19 mouse cellular contexts compared by ENCODE assay signal in genomic region chr4:82863316-82863715, GRCm38 (mm10). TPM values are rescaled to one million over a fixed set of nuclear protein-coding genes. Genes with fewer than 3 reads are reported as not detected.
DNase-seq lines count a peak whose midpoint lies in the region; ATAC-seq lines count a peak whose summit lies in the region.
"Had no signal": no experiment of that assay in that cellular context is flagged by ENCODE, and none has a peak within 500 bp of the region (broad histone marks: within the 10 kb centered on the region; RNA-seq: fewer than 3 reads in every experiment).

No protein-coding gene starts in this region.

- H3K4me1 ChIP-seq in kidney, embryonic 16.5 days (ENCODE audit: insufficient read depth, low read length): peaks cover 10% of the 10 kb centered on the region
- H3K4me1 ChIP-seq in midbrain, embryonic 14.5 days (ENCODE audit: control insufficient read depth, insufficient read depth, low read length): peaks cover 8% of the 10 kb centered on the region
- H3K4me1 ChIP-seq in midbrain, embryonic 15.5 days: peaks cover 13% of the 10 kb centered on the region

- WGBS in kidney, embryonic 16.5 days: 85% methylated on average over 8 of the region's 8 CpGs
- 73% methylated on average over 8 of the region's 8 CpGs for WGBS in midbrain, embryonic 14.5 days
- WGBS in midbrain, embryonic 15.5 days: 71% methylated on average over 8 of the region's 8 CpGs

- no peak overlapping the region for H3K4me2 ChIP-seq in kidney, embryonic 16.5 days (replicated peaks; ENCODE audit: low read depth, low read length)
- H3K4me2 ChIP-seq in midbrain, embryonic 14.5 days (ENCODE audit: low read length): no peak overlapping the region
- no peak overlapping the region for H3K4me2 ChIP-seq in midbrain, embryonic 15.5 days
- H3K4me2 ChIP-seq: embryonic facial prominence, embryonic 13.5 days; hindbrain, embryonic 12.5 days; limb, embryonic 13.5 days; neural tube, embryonic 12.5 days had no signal

- no peak overlapping the region for H3K9ac ChIP-seq in kidney, embryonic 16.5 days (replicated peaks; ENCODE audit: low read length)
- H3K9ac ChIP-seq in midbrain, embryonic 14.5 days (replicated peaks; ENCODE audit: low read length): no peak overlapping the region
- no peak overlapping the region for H3K9ac ChIP-seq in midbrain, embryonic 15.5 days
- H3K9ac ChIP-seq: embryonic facial prominence, embryonic 13.5 days; hindbrain, embryonic 12.5 days; limb, embryonic 13.5 days; liver, embryonic 14.5 days; neural tube, embryonic 12.5 days had no signal

- no peak overlapping the region for H3K4me3 ChIP-seq in kidney, embryonic 16.5 days (ENCODE audit: low read length)
- H3K4me3 ChIP-seq in midbrain, embryonic 14.5 days (replicated peaks; ENCODE audit: low read depth, low read length): no peak overlapping the region
- H3K4me3 ChIP-seq in midbrain, embryonic 15.5 days: no peak overlapping the region
- H3K4me3 ChIP-seq: embryonic facial prominence, embryonic 13.5 days; hindbrain, embryonic 12.5 days; limb, embryonic 13.5 days; neural tube, embryonic 12.5 days had no signal

- no peak for ATAC-seq in cerebellum, adult (ENCODE audit: insufficient number of reproducible peaks, low FRiP score, low TSS enrichment)
- no peak for ATAC-seq in kidney, embryonic 16.5 days (ENCODE audit: low FRiP score, low TSS enrichment)
- no peak for ATAC-seq in midbrain, embryonic 14.5 days (ENCODE audit: low FRiP score, low TSS enrichment)
- ATAC-seq in midbrain, embryonic 15.5 days (replicated peaks): no peak
- ATAC-seq: intestine, embryonic 16.5 days had no signal

- H3K27ac ChIP-seq in kidney, embryonic 16.5 days (ENCODE audit: low read length): no peak overlapping the region
- H3K27ac ChIP-seq in midbrain, embryonic 14.5 days (replicated peaks; ENCODE audit: low read depth, low read length): no peak overlapping the region
- H3K27ac ChIP-seq in midbrain, embryonic 15.5 days: no peak overlapping the region
- H3K27ac ChIP-seq: embryonic facial prominence, embryonic 13.5 days; hindbrain, embryonic 12.5 days; limb, embryonic 13.5 days; liver, embryonic 14.5 days; neural tube, embryonic 12.5 days had no signal

- peak; percentile 29 for DNase-seq in cerebellum, adult 9-11 months
- DNase-seq in kidney, adult 11 months: peak; percentile 10
- DNase-seq in midbrain, embryonic 14.5 days: peak; percentile 20
- DNase-seq in layer of hippocampus, postnatal 14 days (ENCODE audit: low spot score in 2 of 2): peak; percentile 61 to 77
- DNase-seq: adrenal gland, adult 8-10 months; gastrocnemius, postnatal 25 days; thymus, postnatal 4 days had no signal

- H3K9me3 ChIP-seq in kidney, embryonic 16.5 days (ENCODE audit: low read length): no peaks in the 10 kb centered on the region
- no peaks in the 10 kb centered on the region for H3K9me3 ChIP-seq in midbrain, embryonic 14.5 days (ENCODE audit: control insufficient read depth, low read length)
- H3K9me3 ChIP-seq in midbrain, embryonic 15.5 days: no peaks in the 10 kb centered on the region
- H3K9me3 ChIP-seq: embryonic facial prominence, embryonic 13.5 days; hindbrain, embryonic 12.5 days; limb, embryonic 13.5 days; neural tube, embryonic 12.5 days had no signal

- no peaks in the 10 kb centered on the region for H3K27me3 ChIP-seq in kidney, embryonic 16.5 days (ENCODE audit: insufficient read depth, low read length)
- no peaks in the 10 kb centered on the region for H3K27me3 ChIP-seq in midbrain, embryonic 14.5 days (ENCODE audit: control insufficient read depth, insufficient read depth, low read length)
- H3K27me3 ChIP-seq in midbrain, embryonic 15.5 days (replicated peaks): no peaks in the 10 kb centered on the region
- H3K27me3 ChIP-seq: embryonic facial prominence, embryonic 13.5 days; hindbrain, embryonic 12.5 days; limb, embryonic 13.5 days; neural tube, embryonic 12.5 days had no signal

- H3K36me3 ChIP-seq in kidney, embryonic 16.5 days (ENCODE audit: insufficient read depth, low read length): no peaks in the 10 kb centered on the region
- no peaks in the 10 kb centered on the region for H3K36me3 ChIP-seq in midbrain, embryonic 14.5 days (ENCODE audit: control insufficient read depth, insufficient read depth, low read length)
- H3K36me3 ChIP-seq in midbrain, embryonic 15.5 days (replicated peaks): no peaks in the 10 kb centered on the region
- H3K36me3 ChIP-seq: embryonic facial prominence, embryonic 13.5 days; hindbrain, embryonic 12.5 days; limb, embryonic 13.5 days; neural tube, embryonic 12.5 days had no signal

RNA-seq across cellular contexts. Expression of gene Zdhhc21, which starts 3.6 kb away (rescaled TPM):
- polyA plus RNA-seq in kidney, embryonic 16.5 days (2015; fragmentation: Nextera tagmentation; extraction: Ambion mirVana): 12.2 and 16.4 TPM in 2 replicates
- polyA plus RNA-seq in midbrain, embryonic 14.5 days (2014; fragmentation: Nextera tagmentation; extraction: Ambion mirVana): 16.5 and 22.2 TPM in 2 replicates
- 16.9 and 18.8 TPM in 2 replicates for polyA plus RNA-seq in midbrain, embryonic 15.5 days (2015; fragmentation: Nextera tagmentation; extraction: Ambion mirVana)
- total RNA-seq in layer of hippocampus, postnatal 14 days (2021): 10 to 100 TPM; 43.7 to 46.7 TPM

RNA-seq across cellular contexts. Expression of gene Cer1, which starts 21.6 kb away (rescaled TPM):
- polyA plus RNA-seq in kidney, embryonic 16.5 days (2015; fragmentation: Nextera tagmentation; extraction: Ambion mirVana): not detected in 2 replicates
- polyA plus RNA-seq in midbrain, embryonic 14.5 days (2014; fragmentation: Nextera tagmentation; extraction: Ambion mirVana): not detected in 2 replicates
- not detected in 2 replicates for polyA plus RNA-seq in midbrain, embryonic 15.5 days (2015; fragmentation: Nextera tagmentation; extraction: Ambion mirVana)
- total RNA-seq in layer of hippocampus, postnatal 14 days (2021): not detected
- total RNA-seq: adrenal gland, adult 8-10 months; gastrocnemius, postnatal 25 days; heart, adult 8-10 months had no signal
- polyA plus RNA-seq: heart, embryonic 16.5 days; hindbrain, embryonic 12.5 days; large intestine, adult 2 months; liver, embryonic 14.5 days had no signal

Comparison
In these comparisons a context has a peak if more than half of its experiments do, and no peak if none do; other contexts are left out.
1. DNase-seq: peak in every context shown above with its lines; median percentile 69 in layer of hippocampus, postnatal 14 days; 29 in cerebellum, adult 9-11 months; 20 in midbrain, embryonic 14.5 days; 10 in kidney, adult 11 months.